Mouse (Mus musculus) forebrain, postnatal 0 days (tissue): Measurements from ENCODE around the gene Creb1. TPM values are rescaled to one million over a fixed set of nuclear protein-coding genes. Genes with fewer than 3 reads are reported as not detected.

ENCODE experiments used
- ATAC-seq: fragments of 200-750 bp; cut with Nextera tagmentation; 2 replicates; pipeline ENCODE4 v1.8.0; 2017; ENCODE audit warnings: mild to moderate bottlenecking, moderate library complexity
- DNase-seq: peaks from one replicate; pipeline ENCODE4 v3.0.0-alpha.2; 2015
- H3K27ac ChIP-seq: fragments of 300-500 bp; sonication (generic); 2 replicates; pipeline ENCODE4 v1.5.1; 2014; ENCODE audit warnings: low read depth, mild to moderate bottlenecking, antibody characterized with exemption, low read length, moderate library complexity, mixed read lengths
- H3K27me3 ChIP-seq: fragments of 300-500 bp; sonication (generic); 2 replicates; pipeline ENCODE4 v1.6.1; 2014; ENCODE audit warnings: mild to moderate bottlenecking, low read length, mixed read lengths; ENCODE audit not compliant: insufficient read depth
- H3K36me3 ChIP-seq: fragments of 300-500 bp; sonication (generic); 2 replicates; pipeline ENCODE4 v1.6.1; 2014; ENCODE audit warnings: mild to moderate bottlenecking, moderate library complexity; ENCODE audit not compliant: insufficient read depth
- H3K4me1 ChIP-seq: fragments of 300-500 bp; sonication (generic); 2 replicates; pipeline ENCODE4 v1.6.1; 2014; ENCODE audit warnings: antibody characterized with exemption; ENCODE audit not compliant: insufficient read depth
- H3K4me2 ChIP-seq: fragments of 300-500 bp; sonication (generic); 2 replicates; pipeline ENCODE4 v1.6.1; 2014; ENCODE audit warnings: low read depth, mild to moderate bottlenecking, moderate library complexity
- H3K4me3 ChIP-seq: fragments of 300-500 bp; sonication (generic); 2 replicates; pipeline ENCODE4 v1.5.1; 2014; ENCODE audit warnings: low read depth, low read length, mixed read lengths
- H3K9ac ChIP-seq: fragments of 300-500 bp; sonication (generic); 2 replicates; pipeline ENCODE4 v1.6.1; 2014; ENCODE audit warnings: mild to moderate bottlenecking
- H3K9me3 ChIP-seq: fragments of 300-500 bp; sonication (generic); 2 replicates; pipeline ENCODE4 v1.6.1; 2016; ENCODE audit warnings: low read length
- CTCF ChIP-seq: sonication (generic); IDR thresholded peaks from 2 replicates; pipeline ENCODE4 v1.5.1; 2016; ENCODE audit warnings: antibody characterized with exemption, control low read depth, low read depth
- WGBS: fragments of 180-500 bp; shearing (Covaris S2); extraction: QIAGEN DNeasy Blood & Tissue Kit; methylation state at CpG from one replicate; pipeline ENCODE4 v1.1.7; 2014; 5-methylcytosine and 5-hydroxymethylcytosine counted together
- polyA plus RNA-seq: library from polyadenylated mRNA; unstranded; fragments of >200 nt; fragmentation: Nextera tagmentation; extraction: Ambion mirVana; gene quantifications from 2 replicates; pipeline ENCODE4 v1.2.1, GENCODE M21; 2015
- total RNA-seq: library from RNA; depleted of rRNA; stranded (reverse); fragments of >200 nt; gene quantifications from 2 replicates; pipeline ENCODE4 v1.2.3, GENCODE M21; 2014

Gene Creb1
- total and polyA plus RNA-seq, 2 experiments from 2014 or later = 14.8 to 75.3 TPM

DNA sequence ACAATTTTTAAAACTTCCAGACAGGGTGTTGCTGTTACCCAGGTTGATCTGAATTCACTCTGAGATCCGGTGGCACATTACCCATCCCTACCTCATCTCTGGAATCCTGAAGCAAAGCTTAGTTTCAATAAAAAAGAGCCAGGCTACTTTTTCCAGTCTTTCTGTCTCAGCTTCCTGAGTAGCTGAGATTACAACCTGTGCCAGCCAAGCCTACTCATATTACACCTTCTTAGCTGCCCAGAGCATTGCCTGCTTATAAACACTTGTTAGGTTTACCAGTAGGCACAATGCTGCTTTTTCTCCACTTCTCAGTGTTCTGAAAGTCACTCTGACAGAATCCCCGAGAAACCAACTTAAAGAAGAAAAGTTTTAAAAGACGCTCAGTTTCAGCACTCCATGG lies 46.4 kb downstream of the Creb1 start:
- Histone ChIP-seq H3K36me3 (peaks cover 33% of the 10 kb centered on the region), H3K9ac (no peak overlapping the region), H3K9me3 (no peaks in the 10 kb centered on the region), H3K27me3 (no peaks in the 10 kb centered on the region), H3K27ac (no peak overlapping the region), H3K4me2 (no peak overlapping the region), H3K4me3 (no peak overlapping the region), H3K4me1 (no peaks in the 10 kb centered on the region)
- ATAC-seq (no peak), DNase-seq (no peak)
- 96% methylated on average over 3 of the region's 3 CpGs for WGBS
- no peak for TF ChIP-seq CTCF

DNA sequence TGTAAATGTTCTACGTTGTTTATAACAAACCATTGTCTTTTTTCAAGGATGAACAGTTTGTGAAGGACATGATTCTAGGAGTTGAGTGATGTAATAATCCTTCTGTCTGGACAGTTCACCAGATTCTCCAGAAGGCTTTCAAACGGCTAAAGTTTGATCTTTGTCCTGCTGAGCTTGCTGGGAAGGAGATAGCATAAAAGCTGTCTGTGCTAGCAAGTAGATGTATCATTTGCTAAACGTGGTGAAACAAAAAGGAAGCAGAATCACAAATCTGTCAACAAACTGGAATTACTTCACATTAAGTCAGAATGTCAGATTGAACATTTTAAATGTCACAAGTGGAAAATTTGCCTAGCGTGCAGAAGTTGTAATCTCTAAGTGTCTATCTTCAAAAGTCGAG lies 66.5 kb downstream of the Creb1 start:
- Histone ChIP-seq H3K36me3 (peaks cover 7% of the 10 kb centered on the region; the same call in 1 of the 2 replicates), H3K4me1 (no peaks in the 10 kb centered on the region), H3K27ac (no peak overlapping the region), H3K9me3 (no peaks in the 10 kb centered on the region), H3K9ac (no peak overlapping the region), H3K27me3 (no peaks in the 10 kb centered on the region), H3K4me2 (no peak overlapping the region), H3K4me3 (no peak overlapping the region)
- DNase-seq = no peak
- WGBS = 55% methylated on average over 5 of the region's 5 CpGs
- TF ChIP-seq CTCF = no peak
- no peak for ATAC-seq

- no peak overlapping the region for H3K27ac ChIP-seq
- WGBS = 79% methylated on average over 7 of the region's 7 CpGs
- DNase-seq (no peak), ATAC-seq (no peak)
- no peak overlapping the region for H3K9ac ChIP-seq
- H3K4me1 ChIP-seq = no peaks in the 10 kb centered on the region
- H3K36me3 ChIP-seq = peaks cover 11% of the 10 kb centered on the region; the same call in 1 of the 2 replicates
- no peak overlapping the region for H3K4me2 ChIP-seq
- H3K27me3 ChIP-seq = no peaks in the 10 kb centered on the region
- H3K4me3 ChIP-seq = no peak overlapping the region
- no peak for TF ChIP-seq CTCF
- H3K9me3 ChIP-seq = no peaks in the 10 kb centered on the region
Observed at GRCm38 (mm10) chr1:64600413-64601077, 68.1 kb downstream of the Creb1 start.

GRCm38 (mm10) chr1:64601242-64601842 lies 68.9 kb downstream of the Creb1 start:
- Histone ChIP-seq H3K36me3 (peaks cover 11% of the 10 kb centered on the region; the same call in 1 of the 2 replicates), H3K9me3 (no peaks in the 10 kb centered on the region), H3K4me3 (no peak overlapping the region), H3K9ac (no peak overlapping the region), H3K27me3 (no peaks in the 10 kb centered on the region), H3K27ac (no peak overlapping the region), H3K4me1 (no peaks in the 10 kb centered on the region), H3K4me2 (no peak overlapping the region)
- no peak for TF ChIP-seq CTCF
- ATAC-seq (no peak), DNase-seq (no peak)
- WGBS = 90% methylated on average over 6 of the region's 6 CpGs

GRCm38 (mm10) chr1:64603381-64603780 lies 70.9 kb downstream of the Creb1 start:
- peaks cover 16% of the 10 kb centered on the region for H3K36me3 ChIP-seq
- H3K9me3 ChIP-seq = no peaks in the 10 kb centered on the region
- H3K4me3 ChIP-seq = no peak overlapping the region
- no peak for TF ChIP-seq CTCF
- H3K4me2 ChIP-seq = no peak overlapping the region
- 97% methylated on average over 5 of the region's 5 CpGs for WGBS
- no peak overlapping the region for H3K27ac ChIP-seq
- ATAC-seq (no peak), DNase-seq (no peak)
- H3K9ac ChIP-seq = no peak overlapping the region
- no peaks in the 10 kb centered on the region for H3K27me3 ChIP-seq
- no peaks in the 10 kb centered on the region for H3K4me1 ChIP-seq

DNA sequence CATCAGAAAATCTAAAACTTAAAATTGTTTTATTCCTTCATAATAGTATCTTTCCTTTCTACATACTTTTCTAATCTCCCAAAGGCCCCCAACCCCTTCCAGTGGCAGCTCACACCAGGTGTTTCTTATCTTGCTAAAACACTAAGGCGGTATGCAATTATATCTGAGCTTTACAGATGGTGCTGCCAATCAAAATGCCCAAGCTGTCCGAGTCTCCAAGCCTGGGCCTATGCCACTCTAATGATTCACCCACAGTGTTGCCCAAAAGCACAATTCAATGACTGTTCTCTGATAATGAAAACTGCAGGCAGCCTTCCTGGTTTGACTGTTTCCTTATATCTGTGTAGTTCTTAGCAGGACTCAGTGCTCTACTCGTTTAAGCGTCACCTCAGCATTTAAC lies 76.7 kb downstream of the Creb1 start:
- Histone ChIP-seq H3K4me3 (no peak overlapping the region), H3K4me2 (no peak overlapping the region), H3K9me3 (no peaks in the 10 kb centered on the region), H3K27ac (no peak overlapping the region), H3K4me1 (no peaks in the 10 kb centered on the region), H3K36me3 (peaks cover 29% of the 10 kb centered on the region), H3K27me3 (no peaks in the 10 kb centered on the region), H3K9ac (no peak overlapping the region)
- ATAC-seq (no peak), DNase-seq (no peak)
- WGBS = 69% methylated on average over 4 of the region's 4 CpGs
- TF ChIP-seq CTCF = no peak

- Histone ChIP-seq H3K4me1 (no peaks in the 10 kb centered on the region), H3K27ac (no peak overlapping the region), H3K9ac (no peak overlapping the region), H3K4me3 (no peak overlapping the region), H3K9me3 (no peaks in the 10 kb centered on the region), H3K36me3 (peaks cover 25% of the 10 kb centered on the region), H3K27me3 (no peaks in the 10 kb centered on the region), H3K4me2 (no peak overlapping the region)
- ATAC-seq = no peak
- TF ChIP-seq CTCF = no peak
- no peak for DNase-seq
- 92% methylated on average over 9 of the region's 9 CpGs for WGBS
Observed at GRCm38 (mm10) chr1:64609976-64610375, 77.5 kb downstream of the Creb1 start.
